Mouse (Mus musculus) olfactory bulb, adult 2 months (tissue): ENCODE data around the gene Cwc22. TPM values are rescaled to one million over a fixed set of nuclear protein-coding genes. Genes with fewer than 3 reads are reported as not detected.

ENCODE experiments used
- H3K27ac ChIP-seq: fragments of 200-500 bp; 2 replicates; pipeline ENCODE4 v1.5.1; 2012; ENCODE audit warnings: low read depth, low read length; ENCODE audit not compliant: insufficient read depth
- H3K4me1 ChIP-seq: fragments of 200-500 bp; 2 replicates; pipeline ENCODE4 v1.6.1; 2012; ENCODE audit warnings: low read length; ENCODE audit not compliant: control insufficient read depth, insufficient read depth
- H3K4me3 ChIP-seq: fragments of 200-500 bp; 2 replicates; pipeline ENCODE4 v1.5.1; 2012; ENCODE audit warnings: mild to moderate bottlenecking, low read depth, low read length, moderate library complexity; ENCODE audit not compliant: insufficient read depth
- CTCF ChIP-seq: fragments of 200-500 bp; IDR thresholded peaks from 2 replicates; pipeline ENCODE4 v1.5.1; 2012; ENCODE audit warnings: low read depth, mild to moderate bottlenecking, low read length, moderate library complexity; ENCODE audit not compliant: insufficient read depth
- POLR2A ChIP-seq: fragments of 200-500 bp; IDR thresholded peaks from 2 replicates; pipeline ENCODE4 v1.6.1; 2012; ENCODE audit warnings: mild to moderate bottlenecking, low read depth, low read length, moderate library complexity; ENCODE audit not compliant: insufficient read depth
- WGBS: fragments of 180-500 bp; shearing (Covaris S2); methylation state at CpG from one replicate; pipeline ENCODE4 v1.1.7; 2018; 5-methylcytosine and 5-hydroxymethylcytosine counted together
- polyA plus RNA-seq: library from polyadenylated mRNA; stranded (reverse); fragments of >200 nt; gene quantifications from 2 replicates; pipeline ENCODE4 v1.2.4, GENCODE M21; 2012; ENCODE audit warnings: low replicate concordance; ENCODE audit not compliant: missing spikeins, insufficient read depth, insufficient read length

Gene Cwc22
- polyA plus RNA-seq, 1 experiment, result not detected

- Histone ChIP-seq H3K27ac (no peak overlapping the region), H3K4me1 (no peaks in the 10 kb centered on the region), H3K4me3 (no peak overlapping the region)
- 95% methylated on average over 8 of the region's 8 CpGs for WGBS
- TF ChIP-seq POLR2A, result no peak
- TF ChIP-seq CTCF, result no peak
Observed at GRCm38 (mm10) chr2:77923182-77923581, 23.0 kb downstream of the Cwc22 start.

DNA sequence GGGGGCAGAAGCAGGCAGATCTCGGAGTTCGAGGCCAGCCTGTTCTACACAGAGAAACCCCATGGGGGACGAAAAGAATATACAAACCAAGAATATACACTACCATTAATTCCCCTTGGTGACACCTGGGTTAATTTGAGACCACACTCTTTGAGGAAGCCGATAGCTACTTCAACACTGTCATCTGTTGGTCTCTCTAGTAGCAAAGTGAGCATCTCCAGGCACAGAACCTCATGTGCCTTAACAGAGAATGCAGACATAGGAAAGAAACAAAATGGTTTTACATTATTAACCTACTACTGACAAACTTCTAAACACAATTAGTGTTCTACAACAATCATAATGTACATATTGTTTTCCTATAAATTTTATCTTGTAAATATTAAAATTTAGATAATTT, 24.9 kb downstream of the Cwc22 start:
- no peak overlapping the region for H3K27ac ChIP-seq
- WGBS, result 95% methylated on average over 4 of the region's 4 CpGs
- H3K4me3 ChIP-seq, result no peak overlapping the region
- TF ChIP-seq CTCF (no peak), POLR2A (no peak)
- no peaks in the 10 kb centered on the region for H3K4me1 ChIP-seq

DNA sequence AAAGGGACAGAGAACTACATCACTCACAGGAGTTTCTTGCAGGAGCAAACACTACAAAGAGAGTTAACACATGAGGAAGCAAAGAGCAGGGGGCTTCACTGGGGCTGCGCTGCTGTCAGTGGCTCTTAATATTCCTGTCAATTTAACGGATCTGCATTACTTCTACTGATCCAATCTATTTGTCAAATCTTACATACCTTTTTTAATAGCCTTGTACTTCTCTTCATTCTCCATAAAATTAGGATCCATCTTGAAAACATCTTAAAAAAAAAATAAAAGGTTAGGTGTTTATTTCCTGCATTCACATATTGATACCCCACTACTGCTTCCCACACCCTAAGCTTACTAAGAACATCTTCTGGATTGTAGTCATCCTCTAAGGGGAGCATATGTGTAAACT, 25.6 kb downstream of the Cwc22 start:
- Histone ChIP-seq H3K4me3 (no peak overlapping the region), H3K4me1 (no peaks in the 10 kb centered on the region), H3K27ac (no peak overlapping the region)
- TF ChIP-seq POLR2A (no peak), CTCF (no peak)
- 92% methylated on average over 2 of the region's 2 CpGs for WGBS

- no peak overlapping the region for H3K27ac ChIP-seq
- H3K4me1 ChIP-seq, result no peaks in the 10 kb centered on the region
- TF ChIP-seq POLR2A, result no peak
- TF ChIP-seq CTCF, result no peak
- 89% methylated on average over 3 of the region's 3 CpGs for WGBS
- no peak overlapping the region for H3K4me3 ChIP-seq
Observed at GRCm38 (mm10) chr2:77918474-77918873, 27.7 kb downstream of the Cwc22 start.

DNA sequence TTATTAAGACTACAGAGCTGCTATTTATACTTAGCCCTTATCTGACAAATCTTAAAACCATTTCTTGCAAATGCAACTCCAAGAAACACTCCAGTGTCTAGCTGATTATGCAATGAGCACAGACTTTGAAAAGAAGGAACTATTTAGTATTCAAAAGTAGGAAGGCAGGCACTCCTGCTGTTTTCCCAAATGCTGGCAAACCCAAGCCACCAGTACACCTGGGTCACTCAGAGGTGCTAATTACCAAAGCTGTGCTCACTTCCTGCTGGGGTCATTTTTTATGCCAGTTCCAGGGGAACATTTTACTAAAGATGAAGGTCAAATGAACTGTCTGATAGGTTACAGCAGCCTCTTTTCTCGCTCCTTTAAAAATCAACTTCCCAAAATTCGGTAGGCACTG, 28.2 kb downstream of the Cwc22 start:
- no peak overlapping the region for H3K27ac ChIP-seq
- no peak for TF ChIP-seq POLR2A
- no peak for TF ChIP-seq CTCF
- H3K4me1 ChIP-seq, result no peaks in the 10 kb centered on the region
- 61% methylated on average over 2 of the region's 2 CpGs for WGBS
- H3K4me3 ChIP-seq, result no peak overlapping the region

GRCm38 (mm10) chr2:77917360-77917734, 28.8 kb downstream of the Cwc22 start:
- Histone ChIP-seq H3K4me1 (no peaks in the 10 kb centered on the region), H3K4me3 (no peak overlapping the region), H3K27ac (no peak overlapping the region)
- WGBS, result 97% methylated on average over 3 of the region's 3 CpGs
- TF ChIP-seq CTCF, result no peak
- no peak for TF ChIP-seq POLR2A

GRCm38 (mm10) chr2:77916586-77917359, 29.4 kb downstream of the Cwc22 start:
- H3K27ac ChIP-seq, result no peak overlapping the region
- TF ChIP-seq POLR2A (no peak), CTCF (no peak)
- 85% methylated on average over 8 of the region's 8 CpGs for WGBS
- H3K4me3 ChIP-seq, result no peak overlapping the region
- H3K4me1 ChIP-seq, result no peaks in the 10 kb centered on the region

DNA sequence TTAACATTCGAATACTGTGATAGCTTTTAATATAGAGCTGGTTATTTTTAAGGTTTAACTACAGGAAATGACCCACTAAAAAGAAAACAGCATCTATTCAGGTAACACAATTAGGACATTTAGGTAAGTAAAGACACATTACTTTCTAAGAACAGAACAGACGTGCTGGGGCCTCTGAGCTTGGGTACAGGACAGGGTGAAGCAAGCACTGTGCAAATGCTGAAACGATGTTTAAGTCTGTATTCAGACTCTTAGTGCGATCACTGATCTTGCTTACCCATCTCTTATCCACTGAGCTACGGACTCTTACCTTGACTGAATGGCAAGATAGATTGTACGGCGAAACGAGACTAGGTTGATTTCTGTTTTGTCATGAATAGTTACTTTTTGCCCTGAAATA, 31.0 kb downstream of the Cwc22 start:
- Histone ChIP-seq H3K27ac (no peak overlapping the region), H3K4me3 (no peak overlapping the region), H3K4me1 (no peaks in the 10 kb centered on the region)
- TF ChIP-seq CTCF (no peak), POLR2A (no peak)
- 96% methylated on average over 8 of the region's 8 CpGs for WGBS

DNA sequence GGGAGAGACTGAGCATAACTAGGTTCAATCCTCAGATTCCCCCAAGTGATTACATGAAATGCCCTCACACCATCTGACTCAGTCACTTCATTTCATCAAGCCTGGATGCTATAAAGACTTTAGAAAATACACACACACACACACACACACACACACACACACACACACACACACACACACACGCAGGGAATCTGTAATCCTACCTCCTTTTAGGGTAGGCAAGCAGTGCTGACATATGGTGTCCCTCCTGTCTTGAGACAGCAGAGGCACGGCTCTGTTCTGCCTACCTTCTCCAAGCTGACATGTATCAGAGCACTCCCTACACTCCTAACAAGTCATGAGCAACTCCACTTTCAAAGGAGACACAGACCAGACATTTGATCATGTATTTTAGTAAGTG, 32.5 kb downstream of the Cwc22 start:
- TF ChIP-seq CTCF, result no peak
- no peak for TF ChIP-seq POLR2A
- Histone ChIP-seq H3K4me1 (no peaks in the 10 kb centered on the region), H3K4me3 (no peak overlapping the region), H3K27ac (no peak overlapping the region)
- 75% methylated on average over 2 of the region's 2 CpGs for WGBS

DNA sequence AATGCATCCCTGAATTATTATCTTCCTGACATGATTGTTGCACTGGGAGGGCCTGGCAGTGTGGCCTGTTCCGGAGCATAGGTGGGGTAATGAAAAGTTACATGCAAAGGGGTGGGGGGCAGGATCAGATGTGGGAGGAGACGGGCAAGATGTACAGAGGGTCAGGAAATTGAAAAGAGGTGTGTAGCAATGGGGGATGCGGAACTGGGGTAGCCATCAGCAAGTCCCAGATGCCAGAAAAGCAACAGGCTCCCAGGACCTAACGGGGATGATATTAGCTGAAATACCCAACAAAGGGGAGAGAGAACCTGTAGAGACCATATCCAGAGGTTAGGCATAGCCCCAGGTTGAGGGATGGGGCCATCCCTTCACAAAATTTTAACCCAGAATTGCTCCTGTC, 34.0 kb downstream of the Cwc22 start:
- no peak overlapping the region for H3K4me3 ChIP-seq
- no peak overlapping the region for H3K27ac ChIP-seq
- no peaks in the 10 kb centered on the region for H3K4me1 ChIP-seq
- TF ChIP-seq POLR2A, result no peak
- TF ChIP-seq CTCF, result no peak
- WGBS, result 93% methylated on average over 4 of the region's 4 CpGs

- no peak overlapping the region for H3K4me3 ChIP-seq
- H3K4me1 ChIP-seq, result no peaks in the 10 kb centered on the region
- no peak overlapping the region for H3K27ac ChIP-seq
- no peak for TF ChIP-seq CTCF
- TF ChIP-seq POLR2A, result no peak
- WGBS, result 98% methylated on average over 2 of the region's 2 CpGs
Observed at GRCm38 (mm10) chr2:77911452-77911851, 34.7 kb downstream of the Cwc22 start.
